Mouse (Mus musculus) gastrocnemius, postnatal 10 days (tissue): ENCODE results near the gene Pik3ap1. TPM values are rescaled to one million over a fixed set of nuclear protein-coding genes. Genes with fewer than 3 reads are reported as not detected.

ENCODE experiments used
- DNase-seq: peaks from one replicate; pipeline ENCODE4 v3.0.0; 2021; ENCODE audit warnings: mixed read lengths
- total RNA-seq, 2 experiments: library from RNA; stranded (reverse); gene quantifications; 2 replicates each; pipeline ENCODE4 v1.2.3; 2021

Gene Pik3ap1
- total RNA-seq, 2 experiments from 2014 or later: 0.87 to 2.7 TPM

DNA sequence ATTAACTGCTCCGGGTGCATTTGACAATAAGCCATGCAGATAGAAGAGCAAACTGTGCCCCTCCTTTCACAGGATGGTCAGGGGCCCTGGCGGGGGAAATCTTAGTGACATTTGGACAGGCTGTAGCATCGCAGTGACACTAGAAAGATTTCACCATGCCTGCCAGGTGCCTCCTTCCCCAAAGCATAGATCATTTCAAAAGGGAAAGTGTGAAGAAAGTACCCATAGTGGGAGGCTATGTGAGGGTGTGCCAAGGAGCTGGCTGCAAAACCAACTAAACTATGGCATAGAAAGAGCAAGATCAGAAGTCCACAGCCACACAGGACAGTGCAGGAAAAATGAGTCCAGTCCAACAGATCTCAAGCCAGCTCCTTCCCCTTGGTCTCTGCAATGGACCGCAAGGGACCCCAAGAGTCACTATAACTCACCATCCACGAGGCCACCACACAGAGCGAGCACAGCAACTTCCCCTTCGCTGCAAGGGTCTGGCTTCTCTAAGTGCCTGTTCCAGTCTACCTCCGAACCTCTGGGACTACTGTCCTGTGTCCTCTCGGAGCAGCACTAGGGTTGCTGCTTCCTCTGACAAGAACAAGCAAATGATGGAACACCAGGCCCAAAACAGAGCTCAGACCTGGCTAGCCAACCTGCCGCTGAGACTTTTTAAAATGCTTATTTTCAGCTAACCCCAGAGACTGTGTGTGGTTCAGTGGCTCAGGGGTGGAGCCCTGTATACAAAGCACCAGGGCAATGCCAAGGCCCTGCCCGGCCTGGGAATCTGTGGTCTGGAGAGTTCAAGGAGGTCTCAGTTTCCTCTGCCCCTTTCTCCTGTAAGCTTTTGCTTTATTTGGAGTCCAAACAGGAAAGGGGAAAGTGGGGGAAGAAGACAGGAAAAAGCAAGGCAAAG is 15.1 kb downstream of the Pik3ap1 start:
- DNase-seq: no peak

DNA sequence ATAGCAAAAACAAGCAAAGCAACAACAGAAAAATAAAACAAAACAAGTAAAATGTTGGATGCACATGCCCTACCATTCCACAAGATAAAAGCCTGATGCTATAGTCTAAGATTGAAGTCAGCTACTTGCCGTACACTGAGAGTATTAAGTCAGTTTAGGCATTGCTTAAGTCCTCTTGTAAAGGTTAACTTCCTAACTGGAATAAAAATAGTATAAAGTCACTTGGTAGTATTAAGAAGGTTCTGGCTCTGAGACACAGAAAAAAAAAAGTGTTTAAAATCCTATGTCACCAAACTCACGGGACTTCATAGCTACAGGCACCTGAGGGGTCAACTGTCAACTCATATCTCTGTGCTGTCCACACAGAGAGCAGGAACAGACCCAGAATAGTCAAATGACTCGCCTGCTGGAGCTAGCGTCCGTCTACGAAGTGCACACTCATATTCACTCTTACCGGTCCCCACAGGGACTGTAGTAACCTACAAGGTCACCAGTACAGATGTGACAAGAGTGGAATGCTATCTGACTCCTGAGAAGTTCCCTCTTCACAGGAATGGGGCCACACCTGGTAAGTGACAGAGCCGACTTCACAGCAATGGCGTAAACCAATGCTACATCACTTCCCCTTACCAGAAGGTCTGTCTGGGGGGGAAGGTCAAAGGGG is 17.9 kb downstream of the Pik3ap1 start:
- DNase-seq: no peak

DNA sequence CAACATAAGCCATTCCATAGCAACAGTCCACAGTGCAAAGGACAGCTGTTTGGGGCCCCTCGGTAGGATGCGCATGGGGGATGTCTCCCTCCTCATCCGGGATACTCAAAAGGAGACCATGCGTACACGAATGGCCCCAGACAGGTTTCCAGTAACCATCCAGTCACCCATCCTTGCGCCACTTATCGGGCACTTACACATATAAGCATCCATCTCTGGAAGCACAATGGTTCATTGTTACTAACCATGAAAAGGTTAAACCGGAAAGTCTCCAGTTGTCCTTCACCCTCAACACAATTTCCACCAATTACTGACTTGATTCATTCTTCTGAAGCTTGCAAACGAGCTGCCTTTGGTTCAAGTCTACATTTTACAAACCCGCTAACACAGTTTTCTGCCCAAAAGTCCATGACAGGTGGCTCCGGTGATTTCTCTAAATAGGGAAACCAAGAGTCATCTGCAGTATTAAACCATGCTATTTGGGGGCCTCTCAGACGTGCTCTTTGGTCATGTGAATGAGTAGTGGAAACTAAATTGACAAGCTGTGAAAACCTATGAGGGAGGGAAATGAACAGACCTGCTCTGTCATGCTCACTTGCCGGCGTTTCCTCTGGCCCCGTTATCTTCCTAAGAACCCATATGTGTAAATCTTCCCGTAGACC is 18.6 kb downstream of the Pik3ap1 start:
- no peak for DNase-seq

DNA sequence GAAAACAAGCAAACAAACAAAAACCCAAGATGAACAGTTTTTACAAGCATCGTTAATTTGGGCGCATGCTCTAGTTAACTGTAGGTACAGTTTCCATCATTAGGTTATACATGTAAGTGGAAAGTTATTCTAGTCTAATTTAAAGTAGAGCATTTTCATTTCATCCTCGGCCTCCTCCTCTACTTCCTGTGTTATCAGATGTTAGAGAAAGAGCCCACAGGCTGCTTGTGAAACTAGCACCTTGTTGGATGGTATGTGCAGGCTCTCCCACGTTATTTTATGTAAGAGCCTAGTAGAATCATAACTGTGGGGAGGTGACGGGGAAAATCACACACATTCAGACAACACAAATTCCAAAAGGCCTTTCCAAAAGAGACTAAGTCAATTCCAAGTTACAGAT is 19.3 kb downstream of the Pik3ap1 start:
- DNase-seq: no peak

DNA sequence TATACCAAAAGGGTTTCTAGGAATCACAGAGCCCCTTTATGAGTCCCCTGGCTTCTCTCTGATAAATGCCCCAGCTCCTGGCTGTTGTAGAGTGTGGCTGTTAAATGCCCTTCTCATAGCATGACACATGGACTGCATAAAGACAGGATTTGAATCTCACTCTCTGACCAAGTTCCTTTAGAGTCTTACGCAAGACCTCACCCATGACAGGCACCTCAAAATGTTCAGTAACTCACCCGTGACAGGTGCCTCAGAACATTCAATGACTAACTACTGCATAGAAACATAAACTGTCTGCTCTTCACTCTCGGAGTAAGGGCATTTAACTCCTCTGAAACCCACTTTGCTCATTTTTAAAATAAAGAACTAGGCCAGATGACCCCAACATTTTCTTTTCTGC is 20.4 kb downstream of the Pik3ap1 start:
- DNase-seq: no peak

DNA sequence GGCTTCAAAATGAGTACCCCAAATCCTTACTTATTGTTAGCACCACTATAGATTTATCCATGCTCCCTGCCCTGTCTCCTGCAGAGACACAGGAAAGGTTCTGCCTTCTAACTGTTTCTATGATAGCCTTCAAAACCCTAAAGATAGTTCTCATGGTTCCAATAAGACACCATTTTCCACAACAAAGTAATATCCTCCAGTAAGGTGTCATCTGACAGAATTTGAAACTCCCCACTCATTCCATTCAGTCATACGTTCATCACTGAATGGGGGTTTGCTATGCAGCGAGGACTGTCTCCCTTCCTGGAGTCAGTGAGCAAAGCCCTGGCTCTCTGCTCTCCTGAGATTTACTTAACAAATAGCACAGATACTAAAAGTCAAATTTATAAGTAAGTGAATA is 21.9 kb downstream of the Pik3ap1 start:
- DNase-seq: no peak

DNA sequence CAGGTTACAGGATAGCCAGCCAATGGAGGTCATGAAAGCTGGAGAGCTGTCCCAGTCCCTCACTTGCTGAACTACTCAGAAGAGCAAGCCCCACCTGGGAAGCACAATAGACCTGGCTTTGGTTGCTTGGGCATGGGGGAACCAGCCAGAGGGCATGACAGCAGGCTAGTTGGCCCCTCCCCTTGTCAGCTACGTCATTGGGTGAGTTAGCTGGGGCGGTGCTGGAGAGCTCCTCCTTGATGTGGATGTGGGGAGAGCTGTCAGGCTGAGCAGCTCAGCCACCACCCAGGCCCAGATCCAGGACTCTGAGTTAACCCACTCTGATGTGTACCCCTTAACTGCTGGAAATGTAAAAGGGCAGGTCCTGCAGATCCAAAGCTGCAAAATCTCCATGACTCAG is 24.4 kb downstream of the Pik3ap1 start:
- no peak for DNase-seq

DNA sequence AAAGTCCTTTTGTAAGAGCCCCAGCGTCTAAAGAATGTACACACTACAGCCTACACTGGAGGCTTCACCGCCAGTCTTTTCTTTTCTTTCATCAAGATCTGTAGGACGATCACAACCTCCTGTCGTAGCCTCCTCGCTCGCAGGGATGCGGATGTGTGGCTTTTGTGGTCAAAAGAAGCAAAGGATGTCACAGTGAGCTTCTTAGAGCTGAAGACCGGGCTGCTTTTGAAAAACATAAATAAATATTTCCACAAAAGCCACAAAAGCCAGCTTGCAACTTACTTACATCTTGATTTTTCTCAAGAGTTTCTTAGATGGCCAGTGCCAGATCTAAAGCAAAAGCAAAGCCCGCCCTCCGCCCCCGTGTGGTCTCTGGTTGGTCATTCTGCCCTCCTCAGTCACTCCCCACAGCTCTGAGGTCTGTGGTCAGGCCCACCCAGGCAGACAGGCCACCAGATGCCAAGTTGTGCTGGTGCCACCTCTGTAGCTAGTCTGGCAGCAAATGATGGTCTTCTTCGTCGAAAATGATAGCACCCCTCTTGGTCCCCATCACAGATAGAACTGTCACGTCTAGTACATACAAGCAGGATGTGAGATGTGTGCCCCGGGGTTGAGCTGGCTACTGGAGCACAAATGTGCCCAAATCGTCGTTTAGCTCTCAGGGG is 30.5 kb downstream of the Pik3ap1 start:
- no peak for DNase-seq

DNA sequence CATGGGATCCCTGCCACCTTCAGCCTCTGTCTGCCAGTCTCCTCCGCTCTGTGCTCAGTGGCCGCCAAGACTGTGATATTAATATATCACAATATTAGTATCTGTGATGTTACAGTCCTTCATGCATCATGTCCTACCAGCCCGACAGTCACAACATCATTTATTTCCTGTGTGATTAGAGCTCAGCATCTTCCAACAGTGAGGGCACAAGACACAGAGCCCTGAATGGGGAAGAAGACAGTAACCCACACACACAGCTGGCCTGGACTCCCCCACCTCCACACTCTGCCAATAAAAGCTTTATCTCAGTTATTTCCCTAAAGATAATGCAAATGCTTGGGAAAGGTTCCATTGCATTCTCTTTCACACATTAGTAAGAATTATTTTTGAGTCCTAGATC is 35.3 kb downstream of the Pik3ap1 start:
- no peak for DNase-seq

DNA sequence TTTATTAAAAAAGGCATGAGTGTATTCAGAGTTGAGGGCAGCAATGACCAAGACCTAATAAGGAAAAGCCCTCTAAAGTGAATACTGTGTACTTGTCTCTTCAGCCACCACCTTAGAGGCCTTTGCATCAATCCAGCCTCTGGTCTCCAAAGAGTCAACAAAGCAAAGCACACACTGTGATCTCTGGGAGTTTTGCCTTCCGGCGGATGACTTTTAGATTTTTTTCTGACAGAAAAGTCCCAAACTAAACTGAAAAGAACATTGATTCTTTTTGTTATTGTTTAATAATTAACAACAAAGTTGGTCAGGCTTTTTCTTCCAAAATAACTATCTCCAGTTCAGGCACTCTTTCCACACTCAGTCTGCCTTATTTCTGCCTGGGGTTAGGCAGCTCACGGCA is 36.7 kb downstream of the Pik3ap1 start:
- DNase-seq: no peak

DNA sequence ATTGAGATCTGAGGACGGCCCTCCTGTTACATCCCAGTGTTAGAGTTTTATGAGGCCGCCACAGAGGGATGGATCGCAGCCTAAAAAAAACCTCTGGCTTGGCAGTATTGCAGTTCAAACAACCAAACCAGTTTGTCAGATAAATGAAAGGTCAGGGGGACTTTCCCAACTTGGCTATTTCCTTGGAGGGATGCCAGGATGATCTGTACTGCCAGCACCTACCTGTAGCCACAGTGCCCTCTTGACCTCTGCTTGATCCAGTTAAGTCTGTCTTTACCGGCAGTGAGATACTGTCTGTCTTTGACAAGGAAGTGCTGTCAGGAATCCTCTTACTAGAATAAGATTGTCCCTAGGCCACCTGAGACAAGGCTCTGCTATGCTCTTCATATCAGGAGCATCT is 37.6 kb downstream of the Pik3ap1 start:
- no peak for DNase-seq

DNA sequence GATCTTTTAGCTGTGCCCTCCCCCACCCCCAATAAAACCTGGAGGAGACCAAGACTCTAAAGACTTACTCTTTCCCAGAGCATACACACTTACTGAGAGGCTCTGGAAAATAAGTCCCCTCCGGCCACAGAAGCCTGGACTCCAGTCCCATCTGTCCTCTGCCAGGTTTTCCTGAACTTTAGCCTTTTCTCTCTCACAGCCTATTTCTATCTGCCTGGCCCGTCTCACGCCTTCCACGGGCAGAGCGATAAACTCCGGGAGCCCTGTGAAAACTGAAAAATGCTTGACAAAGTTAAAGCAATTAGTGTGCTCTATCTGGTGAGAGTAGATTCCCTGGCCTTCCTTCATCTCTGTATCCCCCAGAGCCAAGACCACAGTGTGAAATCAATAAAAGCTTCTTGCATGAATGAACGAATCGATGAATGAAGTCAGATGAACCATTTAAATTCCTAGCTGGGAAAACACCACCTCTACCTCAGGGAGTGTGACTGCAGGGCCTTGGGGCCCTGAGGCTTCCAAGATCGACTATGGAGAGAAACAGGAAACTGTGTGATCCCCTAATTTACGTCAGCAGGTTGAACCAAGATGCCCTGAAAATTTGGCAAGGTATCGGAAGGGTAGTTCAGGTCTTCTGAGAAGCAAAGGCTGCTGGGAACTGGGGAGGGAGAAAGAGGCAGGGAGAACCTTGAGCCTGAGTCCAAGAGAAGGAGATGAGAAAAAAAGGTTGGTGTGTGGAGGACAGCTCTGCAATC is 38.6 kb downstream of the Pik3ap1 start:
- DNase-seq: no peak

DNA sequence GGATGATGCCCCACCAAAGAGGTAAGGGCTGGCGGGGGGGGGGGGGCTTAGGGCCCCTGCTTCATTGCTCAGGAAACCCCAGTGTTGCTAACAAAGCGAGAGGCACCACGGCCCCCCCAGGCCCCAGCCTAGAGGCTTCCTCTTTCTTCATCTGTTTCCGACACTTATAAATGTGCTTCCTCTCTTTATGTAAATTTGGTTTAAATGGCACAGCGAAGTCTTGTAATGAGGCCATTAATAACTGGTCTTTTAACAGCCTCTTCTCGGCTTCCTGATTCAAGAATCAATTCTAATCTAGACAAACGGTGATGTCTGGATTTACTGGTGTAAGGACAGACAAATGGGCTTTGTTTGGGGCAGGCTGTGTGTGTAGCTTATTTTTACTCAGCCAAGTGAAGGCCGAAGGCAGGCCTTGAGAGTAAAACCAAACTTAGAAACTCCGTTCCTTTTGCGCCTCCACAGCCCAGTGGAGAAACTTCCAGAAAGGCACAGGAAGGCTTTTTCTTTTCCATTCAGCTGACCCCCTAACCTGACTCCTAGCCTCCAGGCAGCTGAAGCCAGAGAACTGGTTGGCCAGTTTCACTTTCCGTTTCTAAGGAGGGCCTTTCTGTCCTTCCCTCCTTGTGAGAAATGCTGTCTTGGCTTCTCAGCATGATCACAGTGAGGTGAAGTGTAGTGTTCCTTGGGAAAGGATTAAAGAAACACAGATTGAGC is 39.7 kb downstream of the Pik3ap1 start:
- no peak for DNase-seq

DNA sequence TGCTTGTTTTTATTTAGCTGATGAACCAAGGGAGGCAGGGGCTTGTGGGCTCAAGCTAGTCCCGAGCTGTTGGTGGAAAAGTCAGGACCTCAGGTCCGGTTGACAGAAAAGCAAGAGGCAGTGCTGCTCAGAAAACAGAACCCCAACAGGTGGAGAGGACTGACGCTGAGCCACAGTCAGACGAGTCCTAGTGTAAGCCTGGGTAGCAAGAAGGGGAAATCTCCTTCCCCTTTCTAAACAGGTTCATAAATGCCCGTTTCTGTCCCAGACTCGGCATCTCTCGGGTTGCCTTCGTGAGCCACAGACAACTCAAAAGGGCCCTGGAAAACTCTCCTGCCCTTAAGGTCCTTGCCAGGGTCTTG is 40.3 kb downstream of the Pik3ap1 start:
- DNase-seq: no peak

DNA sequence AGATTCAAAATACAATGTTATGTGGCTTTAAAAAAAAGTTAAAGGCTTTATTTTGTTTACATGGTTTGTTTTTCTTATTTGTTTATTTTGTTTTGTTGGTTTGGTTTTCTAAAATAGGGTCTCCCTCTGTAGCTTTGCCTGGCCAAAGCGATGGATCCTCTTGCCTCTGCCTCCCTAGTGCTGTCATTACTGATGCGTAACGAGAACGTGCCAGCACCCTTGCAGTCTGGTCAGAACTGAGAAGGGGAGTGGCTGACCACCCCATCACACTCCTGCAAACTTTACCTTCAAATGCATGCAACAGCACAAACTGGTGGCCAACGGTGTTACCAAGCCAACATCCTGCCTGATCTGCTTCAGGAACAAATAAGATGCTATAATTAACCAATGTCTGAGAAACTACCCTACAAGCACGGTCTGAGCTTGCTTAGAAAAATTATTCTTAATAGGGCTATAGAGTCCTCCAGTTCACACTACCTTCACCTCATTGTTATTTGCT is 42.3 kb downstream of the Pik3ap1 start:
- DNase-seq: no peak

DNA sequence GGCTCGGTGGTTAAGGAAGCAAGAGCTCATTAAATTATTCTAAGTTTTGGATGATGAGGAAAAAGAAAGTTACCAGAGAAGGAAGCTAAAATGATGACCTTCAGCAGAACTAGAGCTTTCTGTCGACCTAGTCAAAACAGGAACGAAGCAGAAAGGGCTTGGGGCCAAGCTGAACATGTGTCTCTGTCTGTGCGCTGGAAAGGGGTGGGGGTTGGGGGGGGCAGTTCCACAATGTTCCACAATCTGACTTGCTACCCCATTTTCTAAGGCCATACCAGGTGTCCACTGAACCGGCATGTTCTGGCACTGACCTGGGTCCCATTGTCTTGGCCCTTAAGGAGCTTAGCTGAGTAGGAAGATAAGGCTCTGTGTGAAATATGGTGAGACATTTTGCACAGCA is 43.2 kb downstream of the Pik3ap1 start:
- DNase-seq: no peak

DNA sequence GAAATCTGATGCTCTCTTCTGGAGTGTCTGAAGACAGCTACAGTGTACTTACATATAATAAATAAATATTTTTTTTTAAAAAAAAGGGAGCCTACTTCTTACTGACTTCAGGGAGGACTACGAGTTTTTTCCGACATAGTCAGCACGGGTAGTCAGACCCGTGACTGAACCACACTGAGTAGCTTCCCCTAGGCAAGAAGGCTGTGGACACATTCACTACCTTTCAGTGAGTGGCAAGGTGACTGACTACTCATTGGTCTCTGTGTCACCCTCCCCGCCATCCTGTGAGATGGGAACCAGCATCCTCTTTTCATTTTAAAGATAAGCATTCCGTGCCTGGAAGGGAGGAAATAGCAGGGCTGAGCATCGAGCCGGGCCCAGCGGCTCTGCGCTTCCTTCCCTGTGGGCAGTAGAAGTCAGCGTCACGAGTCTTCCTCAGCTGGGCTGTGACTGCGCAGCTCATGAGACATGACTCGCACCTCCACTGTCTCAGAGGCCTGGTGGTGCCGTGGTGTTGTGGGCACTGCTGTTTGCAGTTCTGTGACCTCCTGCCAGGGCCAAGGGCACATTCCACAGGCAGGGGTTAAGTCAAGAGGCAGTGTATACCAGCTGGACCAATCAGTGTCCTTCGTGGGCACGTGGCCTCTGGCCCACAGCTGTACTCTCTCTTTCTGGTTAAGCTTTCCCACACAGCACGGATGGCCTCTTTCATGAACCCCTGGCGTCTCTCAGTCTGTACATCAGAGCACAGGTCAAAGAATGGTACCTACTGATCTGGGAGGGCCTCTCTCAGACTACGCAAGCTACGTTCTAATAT is 45.7 kb downstream of the Pik3ap1 start:
- DNase-seq: no peak

DNA sequence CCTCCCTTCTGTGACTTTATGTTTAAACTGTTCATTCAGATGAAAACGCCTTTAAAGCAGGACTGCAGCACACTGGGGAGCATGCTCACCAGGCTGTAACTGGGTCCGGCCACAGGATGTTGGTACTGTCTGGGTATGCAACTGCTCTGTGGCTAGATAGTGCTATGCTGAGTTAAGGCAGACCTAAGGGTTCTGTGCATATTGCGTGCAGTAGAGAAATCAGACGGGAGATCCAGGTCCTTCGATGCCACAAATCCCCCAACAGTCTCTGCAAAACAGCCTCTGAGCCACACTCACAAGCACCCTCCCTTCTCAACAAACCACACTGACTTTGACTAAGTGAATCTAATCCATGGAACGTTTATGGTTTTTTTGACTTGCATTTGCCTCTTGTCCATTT is 46.5 kb downstream of the Pik3ap1 start:
- no peak for DNase-seq

DNA sequence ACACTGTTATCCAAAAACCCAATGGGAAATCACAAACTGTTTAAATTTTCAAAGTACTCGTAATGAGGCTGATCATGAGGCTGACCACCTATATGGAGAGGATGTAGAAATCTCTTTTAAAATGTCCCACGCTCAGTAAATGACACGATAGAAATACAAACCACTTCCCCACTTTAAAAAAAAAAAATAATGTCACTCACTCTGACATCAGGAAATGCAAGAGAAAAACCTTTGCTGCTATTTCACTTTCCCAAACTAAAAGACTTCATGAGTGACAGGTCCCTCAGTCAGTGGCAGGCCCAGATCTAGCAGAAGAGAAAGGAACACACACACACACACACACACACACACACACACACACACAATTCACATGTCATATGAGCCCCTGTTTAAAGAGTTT is 49.2 kb downstream of the Pik3ap1 start:
- no peak for DNase-seq

DNA sequence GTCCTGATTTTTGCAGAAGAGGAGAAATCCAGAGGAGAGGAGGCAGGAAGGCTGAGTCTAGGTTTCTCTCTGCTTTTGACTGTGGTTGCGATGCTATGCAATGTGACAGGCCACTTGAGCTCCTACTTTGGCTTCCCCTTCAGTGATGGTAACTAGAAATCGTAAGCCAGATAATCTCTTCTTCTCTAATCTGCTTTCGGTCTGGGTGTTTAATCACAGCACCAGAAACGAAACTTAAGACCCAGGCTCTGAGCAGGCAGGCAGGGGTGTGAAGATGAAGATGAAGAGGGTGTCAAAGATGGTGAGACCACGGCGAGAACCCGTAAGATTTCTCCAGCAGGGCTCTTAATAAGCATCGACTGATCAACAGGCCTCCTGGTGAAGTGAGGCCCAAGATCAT is 51.9 kb downstream of the Pik3ap1 start:
- no peak for DNase-seq
